Mouse (Mus musculus) right cerebral cortex, postnatal 4 days (tissue): ENCODE results near the gene Mcee.

Source experiments
- DNase-seq: peaks from one replicate; pipeline ENCODE4 v3.0.0-alpha.2; 2022

The Mcee gene

DNA sequence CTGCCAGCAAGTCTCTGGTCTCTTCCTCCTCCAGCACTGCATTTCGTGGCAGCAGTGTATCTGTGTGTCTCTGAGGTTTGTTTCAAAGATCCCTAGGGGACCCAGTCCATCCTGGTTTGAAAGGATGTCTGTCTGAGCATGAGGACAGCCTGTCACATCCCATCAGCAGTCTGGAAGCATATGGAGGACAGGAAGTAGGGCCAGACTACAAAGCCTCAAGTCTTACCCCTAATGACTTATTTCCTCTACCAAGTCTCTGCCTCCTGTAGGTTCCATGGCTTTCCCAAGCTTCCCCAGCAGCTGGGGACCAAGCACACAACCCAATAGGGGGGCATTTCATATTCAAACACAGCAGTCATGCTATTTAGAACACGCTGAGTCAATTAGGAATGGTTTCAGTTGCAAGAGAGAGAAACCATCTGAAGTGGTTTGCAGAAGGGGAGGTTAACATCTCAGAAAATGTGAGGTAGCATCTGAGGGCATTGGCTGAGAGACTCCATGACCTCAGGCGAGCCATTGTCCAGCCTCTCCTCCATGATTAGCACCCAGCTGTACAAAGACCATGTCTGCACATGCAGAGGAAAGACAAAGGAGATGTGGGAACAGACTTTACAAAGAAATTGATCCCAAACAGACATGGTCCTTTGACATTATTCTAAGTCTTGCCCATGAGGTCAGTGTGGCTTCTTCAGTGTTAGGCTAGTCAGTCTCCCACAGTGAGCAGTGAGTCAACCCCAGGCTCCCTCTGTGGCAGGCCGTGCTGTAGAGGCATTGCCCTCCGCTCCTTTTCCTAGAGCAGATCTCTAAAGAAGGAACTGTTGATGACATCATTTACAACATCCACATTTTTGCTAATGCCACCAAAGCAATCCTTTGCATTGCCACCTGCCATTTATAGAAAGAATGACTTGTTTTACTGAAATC, 47.5 kb downstream of the Mcee start:
- no peak for DNase-seq

DNA sequence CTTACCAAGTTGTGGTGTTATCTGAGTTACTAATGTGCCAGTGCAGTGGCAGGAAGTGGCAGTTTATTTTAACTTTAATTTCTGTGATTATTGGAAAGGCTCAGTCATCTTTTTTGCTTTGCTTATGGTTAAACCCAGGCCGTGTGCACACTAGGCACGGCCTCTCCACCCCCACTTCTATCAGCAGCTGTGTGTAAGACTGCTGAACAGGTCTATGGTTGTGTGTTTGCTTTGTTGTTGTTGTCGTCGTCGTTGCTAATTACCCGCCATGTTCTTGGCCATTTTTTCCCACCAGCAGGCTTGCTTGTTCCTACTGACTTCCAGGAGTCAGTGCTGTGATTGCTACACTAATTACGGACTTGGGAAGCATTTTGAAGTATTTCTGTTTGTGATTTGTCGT, 48.1 kb downstream of the Mcee start:
- DNase-seq = no peak

DNA sequence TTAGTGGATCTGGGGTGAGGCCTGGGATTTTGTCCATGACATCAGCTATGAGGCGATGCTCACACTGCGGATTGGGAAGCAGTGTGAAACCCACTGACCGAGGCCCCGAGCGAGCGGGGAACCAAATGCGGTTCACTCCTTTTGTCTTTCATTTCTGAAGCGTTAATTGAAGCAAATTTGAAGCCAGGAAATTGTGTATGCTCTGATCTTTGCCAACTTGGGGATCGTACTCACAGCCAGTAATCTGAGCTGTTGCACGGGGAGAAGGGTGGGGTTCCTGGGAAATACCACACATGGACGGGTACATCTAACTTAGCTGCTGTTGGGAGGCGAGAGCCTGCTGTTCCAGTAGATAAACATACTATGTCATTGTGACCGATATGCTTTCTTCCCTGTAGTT, 58.2 kb downstream of the Mcee start:
- no peak for DNase-seq

DNA sequence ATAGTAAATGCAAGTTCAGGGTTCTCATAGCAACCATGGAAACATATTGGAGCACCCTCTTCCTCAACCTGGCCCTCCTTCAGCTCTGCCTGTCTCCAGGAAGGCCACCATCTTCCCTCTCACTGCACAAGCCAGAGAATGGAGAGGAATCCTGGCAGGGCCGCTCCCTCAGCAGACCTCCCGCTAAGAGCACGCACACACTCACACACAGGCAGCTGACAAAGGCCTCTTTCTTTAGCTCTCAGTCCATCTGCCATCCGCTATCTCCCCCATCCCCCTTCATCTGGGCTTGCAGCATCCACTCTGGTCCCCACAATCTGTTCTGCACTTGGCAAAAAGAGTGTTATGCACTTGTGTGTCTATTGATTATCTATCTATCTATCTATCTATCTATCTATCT, 59.0 kb downstream of the Mcee start:
- peak; percentile 44 for DNase-seq

DNA sequence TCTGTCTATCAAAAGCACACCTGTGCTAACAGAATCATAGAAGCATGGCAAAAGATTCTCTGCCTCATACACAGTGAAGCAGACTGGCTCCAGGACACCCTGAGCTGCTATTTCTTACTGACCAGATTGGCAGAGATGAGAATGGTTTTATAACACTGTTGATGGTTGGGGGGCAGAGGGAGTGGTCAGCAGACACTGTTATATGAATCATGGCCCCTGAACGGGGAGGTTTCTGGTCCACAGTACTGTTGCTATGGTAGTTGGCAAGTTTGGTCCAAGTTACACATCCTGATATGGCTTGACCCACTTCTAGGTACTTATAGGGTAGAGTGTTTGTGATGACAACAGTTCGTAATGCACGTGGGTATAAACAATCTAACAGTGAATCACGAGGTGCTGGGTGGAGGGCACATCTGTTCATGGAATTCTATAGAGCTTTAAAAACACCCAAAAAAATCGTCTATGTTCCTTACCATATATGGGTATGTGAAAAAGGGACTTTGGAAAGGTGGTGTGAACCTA, 59.5 kb downstream of the Mcee start:
- DNase-seq = no peak

DNA sequence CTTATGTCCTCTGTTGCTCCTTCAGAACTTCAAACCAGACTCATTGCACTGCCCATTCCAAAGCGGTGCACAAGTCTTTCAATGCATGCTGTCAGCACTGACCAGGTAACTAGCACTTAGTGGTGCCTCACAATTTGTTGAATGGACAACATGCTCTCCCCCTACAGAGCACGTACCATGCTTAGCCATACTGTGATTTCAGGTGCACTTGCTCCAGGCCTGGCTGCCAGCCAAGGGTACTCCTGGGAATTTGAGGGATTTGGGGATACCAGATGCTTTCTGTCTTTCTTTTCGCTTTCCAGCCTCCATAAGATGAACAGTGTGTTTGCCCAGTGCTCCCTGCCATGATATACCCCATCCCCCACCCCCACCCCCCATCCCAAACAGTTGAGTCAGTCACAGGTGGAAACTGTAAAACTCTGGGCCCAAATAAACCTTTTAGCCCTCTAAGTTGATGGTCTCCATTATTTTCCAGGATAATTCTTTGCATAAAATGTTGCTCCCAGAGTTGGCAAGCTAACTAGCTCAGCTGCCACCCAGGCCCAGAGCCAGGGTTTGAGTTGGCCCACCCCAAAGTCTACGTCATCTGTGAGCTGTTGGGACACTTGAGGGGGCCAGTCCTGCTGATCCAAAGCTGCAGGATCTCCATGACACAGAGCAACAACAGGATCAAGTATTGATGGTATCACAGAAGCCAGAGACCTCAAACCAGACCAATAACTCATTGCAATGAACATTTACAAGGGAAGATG, 60.2 kb downstream of the Mcee start:
- DNase-seq = no peak

DNA sequence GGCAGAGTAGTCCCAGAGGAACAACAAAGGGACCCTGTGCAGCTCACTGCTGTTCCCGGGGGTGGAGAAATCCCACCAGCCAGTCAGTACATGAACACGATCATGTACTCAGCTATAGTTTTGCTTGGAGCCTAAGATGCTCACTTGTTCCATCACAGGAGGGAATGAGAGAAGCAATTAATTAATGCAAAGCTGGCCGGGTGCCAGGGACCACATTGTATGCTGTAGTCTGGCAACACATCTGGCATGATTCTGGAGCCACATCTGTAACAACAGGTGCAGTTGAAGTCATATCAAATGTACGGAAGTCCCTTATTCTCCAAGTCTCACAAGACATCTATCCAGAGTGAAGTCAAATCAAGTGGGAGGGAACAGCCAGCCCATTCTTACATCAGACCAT, 63.8 kb downstream of the Mcee start:
- no peak for DNase-seq

DNA sequence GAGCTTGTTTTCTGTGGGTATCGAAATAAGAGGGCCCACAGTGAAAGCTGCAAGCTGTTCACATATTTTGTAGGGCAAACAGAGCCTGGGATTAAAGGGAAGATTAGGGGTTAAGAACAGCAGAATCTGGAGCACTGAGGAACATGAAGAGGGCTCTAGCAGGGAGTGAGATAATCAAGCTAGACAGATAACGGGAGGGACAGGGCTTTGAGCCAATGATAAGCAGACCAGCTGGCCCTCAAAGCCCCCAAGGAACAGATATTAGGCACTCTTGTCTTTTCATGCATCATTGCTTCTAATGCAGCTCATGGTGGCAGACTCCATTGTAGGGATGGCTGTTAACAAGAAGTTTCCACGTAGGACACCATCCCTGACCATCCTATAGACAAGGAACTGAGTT, 64.3 kb downstream of the Mcee start:
- DNase-seq = no peak

DNA sequence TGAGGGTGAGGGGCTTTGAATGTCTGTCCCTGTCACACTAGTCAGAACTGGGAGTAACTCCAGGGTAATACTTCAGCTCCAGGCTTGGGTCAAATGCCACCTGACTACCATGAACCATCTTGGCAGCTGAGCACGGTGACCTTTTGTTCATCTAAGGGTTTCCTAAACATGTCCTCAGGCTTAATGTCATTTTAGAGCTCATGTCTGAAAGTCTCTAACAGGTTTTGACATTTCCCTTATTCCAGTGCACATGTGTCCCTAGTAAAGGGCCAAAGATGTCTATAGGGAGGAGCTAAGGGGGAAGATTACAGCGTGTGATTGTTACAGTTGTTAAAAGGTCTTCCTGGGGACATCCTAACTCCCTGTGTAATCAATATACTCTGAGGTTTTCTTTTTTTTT, 65.4 kb downstream of the Mcee start:
- DNase-seq = no peak
